ENCODE assay signal across 33 mouse cellular contexts in the genomic region with DNA sequence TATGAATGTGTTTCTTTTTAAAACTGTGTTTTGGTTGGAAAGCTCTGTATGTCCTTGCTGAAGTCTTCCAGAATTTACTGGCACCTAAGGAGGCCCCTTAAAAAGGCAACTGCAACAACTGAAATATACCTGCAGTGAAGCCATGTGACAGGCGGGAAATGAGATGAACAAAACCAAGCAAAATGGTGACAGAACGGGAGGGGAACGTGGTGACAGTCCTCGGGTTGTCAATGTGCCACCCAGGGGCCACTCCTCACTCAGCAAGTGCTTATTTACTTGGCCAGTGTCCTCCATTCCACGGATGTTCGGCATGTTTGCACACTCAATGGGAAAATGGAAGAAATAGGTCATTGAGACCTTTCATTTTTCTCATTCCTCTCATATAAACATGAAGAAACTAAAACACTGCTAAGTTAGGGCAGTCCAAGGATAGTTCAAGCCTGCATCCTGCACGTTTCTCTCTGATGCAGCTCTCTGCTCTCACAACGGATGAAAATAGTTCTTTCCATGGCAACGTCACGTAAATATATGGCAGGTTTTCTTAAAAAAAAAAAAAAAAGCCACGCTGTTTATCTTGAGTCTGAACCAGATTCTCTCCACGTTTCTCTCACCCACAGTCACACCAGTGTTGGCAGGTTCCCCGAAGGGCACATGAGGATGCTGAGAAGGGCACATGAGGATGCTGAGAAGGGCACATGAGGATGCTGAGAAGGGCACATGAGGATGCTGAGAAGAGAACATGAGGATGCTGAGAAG. TPM values are rescaled to one million over a fixed set of nuclear protein-coding genes. Genes with fewer than 3 reads are reported as not detected.
DNase-seq lines count a peak whose midpoint lies in the region; ATAC-seq and TF ChIP-seq lines count a peak whose summit lies in the region.
"Had no signal": no experiment of that assay in that cellular context is flagged by ENCODE, and none has a peak within 500 bp of the region (broad histone marks: within the 10 kb centered on the region; RNA-seq: fewer than 3 reads in every experiment).

No protein-coding gene starts in this region.

- H3K27me3 ChIP-seq in forebrain, postnatal 0 days (ENCODE audit: insufficient read depth, low read length), result no peaks in the 10 kb centered on the region
- H3K27me3 ChIP-seq in forebrain, embryonic 11.5 days (ENCODE audit: control insufficient read depth, insufficient read depth, low read length), result no peaks in the 10 kb centered on the region
- no peaks in the 10 kb centered on the region for H3K27me3 ChIP-seq in midbrain, embryonic 11.5 days (ENCODE audit: control insufficient read depth, insufficient read depth, low read length)
- no peaks in the 10 kb centered on the region for H3K27me3 ChIP-seq in midbrain, embryonic 10.5 days (ENCODE audit: low read depth, poor library complexity, severe bottlenecking)
- H3K27me3 ChIP-seq: forebrain, embryonic 15.5 days; heart, embryonic 13.5 days; limb, embryonic 15.5 days; liver, embryonic 13.5 days; midbrain, embryonic 15.5 days; neural tube, embryonic 15.5 days had no signal

- no peak overlapping the region for H3K4me2 ChIP-seq in forebrain, postnatal 0 days (ENCODE audit: low read depth)
- H3K4me2 ChIP-seq in forebrain, embryonic 11.5 days (ENCODE audit: low read depth, low read length, severe bottlenecking), result no peak overlapping the region
- no peak overlapping the region for H3K4me2 ChIP-seq in midbrain, embryonic 11.5 days
- H3K4me2 ChIP-seq: forebrain, embryonic 15.5 days; heart, embryonic 13.5 days; hindbrain, embryonic 14.5 days; limb, embryonic 15.5 days; liver, embryonic 13.5 days; midbrain, embryonic 15.5 days; neural tube, embryonic 15.5 days had no signal

- no peaks in the 10 kb centered on the region for H3K4me1 ChIP-seq in forebrain, postnatal 0 days (ENCODE audit: insufficient read depth)
- no peaks in the 10 kb centered on the region for H3K4me1 ChIP-seq in forebrain, embryonic 11.5 days (replicated peaks; ENCODE audit: control insufficient read depth, insufficient read depth, low read length)
- H3K4me1 ChIP-seq in midbrain, embryonic 11.5 days (ENCODE audit: control insufficient read depth, insufficient read depth, low read length), result no peaks in the 10 kb centered on the region
- no peaks in the 10 kb centered on the region for H3K4me1 ChIP-seq in midbrain, embryonic 10.5 days
- H3K4me1 ChIP-seq: forebrain, embryonic 15.5 days; heart, embryonic 13.5 days; limb, embryonic 10.5 days; limb, embryonic 15.5 days; liver, embryonic 13.5 days; midbrain, embryonic 15.5 days; neural tube, embryonic 15.5 days had no signal

- peak; percentile 27; the same call in 1 of the 2 replicates for ATAC-seq in forebrain, postnatal 0 days
- ATAC-seq in forebrain, embryonic 11.5 days (replicated peaks; ENCODE audit: low FRiP score), result no peak
- ATAC-seq in midbrain, embryonic 11.5 days (ENCODE audit: low FRiP score), result no peak
- ATAC-seq: forebrain, embryonic 15.5 days; intestine, postnatal 0 days; midbrain, embryonic 15.5 days had no signal

- no peaks in the 10 kb centered on the region for H3K36me3 ChIP-seq in forebrain, postnatal 0 days (ENCODE audit: insufficient read depth)
- no peaks in the 10 kb centered on the region for H3K36me3 ChIP-seq in forebrain, embryonic 11.5 days (ENCODE audit: control insufficient read depth, insufficient read depth, low read length)
- no peaks in the 10 kb centered on the region for H3K36me3 ChIP-seq in midbrain, embryonic 11.5 days (ENCODE audit: control insufficient read depth, insufficient read depth, low read length)
- H3K36me3 ChIP-seq in midbrain, embryonic 10.5 days, result no peaks in the 10 kb centered on the region
- H3K36me3 ChIP-seq: forebrain, embryonic 15.5 days; heart, embryonic 13.5 days; limb, embryonic 10.5 days; limb, embryonic 15.5 days; liver, embryonic 13.5 days; midbrain, embryonic 15.5 days; neural tube, embryonic 15.5 days had no signal

- intact Hi-C loops in left cerebral cortex, postnatal 14 days (cut with DNase I), result no loop called here
- intact Hi-C loops in gastrocnemius, postnatal 36 days (cut with DNase I), result no loop called here

- WGBS in forebrain, postnatal 0 days, result 79% methylated on average over 13 of the region's 13 CpGs
- WGBS in forebrain, embryonic 11.5 days, result 85% methylated on average over 13 of the region's 13 CpGs
- 84% methylated on average over 13 of the region's 13 CpGs for WGBS in midbrain, embryonic 11.5 days
- WGBS in midbrain, embryonic 10.5 days, result 81% methylated on average over 13 of the region's 13 CpGs

- no peak overlapping the region for H3K27ac ChIP-seq in forebrain, postnatal 0 days (ENCODE audit: low read depth, low read length)
- no peak overlapping the region for H3K27ac ChIP-seq in forebrain, embryonic 11.5 days (ENCODE audit: low read depth, low read length)
- no peak overlapping the region for H3K27ac ChIP-seq in midbrain, embryonic 11.5 days (ENCODE audit: low read depth, low read length)
- H3K27ac ChIP-seq in midbrain, embryonic 10.5 days (replicated peaks), result no peak overlapping the region
- H3K27ac ChIP-seq: forebrain, embryonic 15.5 days; heart, adult 2 months; heart, embryonic 13.5 days; hindbrain, embryonic 14.5 days; limb, embryonic 10.5 days; limb, embryonic 15.5 days; liver, embryonic 13.5 days; macrophage; midbrain, embryonic 15.5 days; neural tube, embryonic 15.5 days; stomach, postnatal 0 days had no signal

- H3K9ac ChIP-seq in forebrain, postnatal 0 days, result no peak overlapping the region
- H3K9ac ChIP-seq in forebrain, embryonic 11.5 days (ENCODE audit: low read length), result no peak overlapping the region
- H3K9ac ChIP-seq in midbrain, embryonic 11.5 days (ENCODE audit: low read length), result no peak overlapping the region
- H3K9ac ChIP-seq: forebrain, embryonic 15.5 days; heart, embryonic 13.5 days; hindbrain, embryonic 14.5 days; limb, embryonic 15.5 days; liver, embryonic 13.5 days; midbrain, embryonic 15.5 days; neural tube, embryonic 15.5 days had no signal

- no peak overlapping the region for H3K4me3 ChIP-seq in forebrain, postnatal 0 days (ENCODE audit: low read depth, low read length)
- no peak overlapping the region for H3K4me3 ChIP-seq in forebrain, embryonic 11.5 days (ENCODE audit: low read depth, low read length)
- H3K4me3 ChIP-seq in midbrain, embryonic 11.5 days (ENCODE audit: low read depth, low read length), result no peak overlapping the region
- no peak overlapping the region for H3K4me3 ChIP-seq in midbrain, embryonic 10.5 days
- H3K4me3 ChIP-seq: forebrain, embryonic 15.5 days; heart, adult 2 months; heart, embryonic 13.5 days; limb, embryonic 10.5 days; limb, embryonic 15.5 days; liver, embryonic 13.5 days; midbrain, embryonic 15.5 days; neural tube, embryonic 15.5 days had no signal

- no peaks in the 10 kb centered on the region for H3K9me3 ChIP-seq in forebrain, postnatal 0 days (ENCODE audit: low read length)
- no peaks in the 10 kb centered on the region for H3K9me3 ChIP-seq in forebrain, embryonic 11.5 days (ENCODE audit: control insufficient read depth, low read length)
- no peaks in the 10 kb centered on the region for H3K9me3 ChIP-seq in midbrain, embryonic 11.5 days (ENCODE audit: control insufficient read depth, low read length)
- no peaks in the 10 kb centered on the region for H3K9me3 ChIP-seq in midbrain, embryonic 10.5 days (replicated peaks)
- H3K9me3 ChIP-seq: forebrain, embryonic 15.5 days; heart, embryonic 13.5 days; limb, embryonic 10.5 days; limb, embryonic 15.5 days; liver, embryonic 13.5 days; midbrain, embryonic 15.5 days; neural tube, embryonic 15.5 days had no signal

- no peak for DNase-seq in forebrain, postnatal 0 days
- DNase-seq in forebrain, embryonic 11.5 days (ENCODE audit: low spot score), result no peak
- DNase-seq in left cerebral cortex, postnatal 14 days (ENCODE audit: low spot score in 2 of 2), result peak; percentile 48 to 67
- DNase-seq in left cerebral cortex, adult 11 months (ENCODE audit: low spot score), result no peak
- DNase-seq in midbrain, embryonic 11.5 days (ENCODE audit: low spot score, missing footprints), result peak; percentile 49
- DNase-seq in midbrain, embryonic 10.5 days (ENCODE audit: low spot score), result no peak
- peak; percentile 50 for DNase-seq in fibroblast of lung, adult 2 months (ENCODE audit: low read depth)
- no peak for DNase-seq in gastrocnemius, postnatal 36 days
- DNase-seq: adrenal gland, adult 8-10 months; cerebellum, adult 11 months; cerebellum, adult 9-10 months; cerebellum, postnatal 36 days; gastrocnemius, postnatal 25 days; heart, adult 2 months; heart, postnatal 10 days; kidney, adult 9 months; kidney, postnatal 10 days; layer of hippocampus, postnatal 36 days; liver, embryonic 13.5 days; retina, postnatal 1 day; spleen, adult 18-20 months; thymus, adult 18-20 months; thymus, postnatal 25 days had no signal

- no peak for TF ChIP-seq CTCF in forebrain, postnatal 0 days (IDR thresholded peaks at IDR 0.05; ENCODE audit: low read depth)

RNA-seq across cellular contexts. Expression of gene Lmcd1, which starts 49.5 kb away (rescaled TPM):
- 6.8 and 6.9 TPM in 2 replicates for total RNA-seq in forebrain, postnatal 0 days (2014; rRNA removed)
- polyA plus RNA-seq in forebrain, postnatal 0 days (2015; fragmentation: Nextera tagmentation; extraction: Ambion mirVana), result 7.3 and 8.4 TPM in 2 replicates
- 3.4 and 3.9 TPM in 2 replicates for polyA plus RNA-seq in forebrain, embryonic 11.5 days (2014; fragmentation: Nextera tagmentation; extraction: Ambion mirVana)
- total RNA-seq in left cerebral cortex, postnatal 14 days (2021), result 10 to 100 TPM; 17.4 to 23.4 TPM
- 3.0 and 3.8 TPM in 2 replicates for polyA plus RNA-seq in midbrain, embryonic 11.5 days (2014; fragmentation: Nextera tagmentation; extraction: Ambion mirVana)
- polyA plus RNA-seq in midbrain, embryonic 10.5 days (2016; fragmentation: Nextera tagmentation; extraction: Ambion mirVana), result 0.95 and 1.8 TPM in 2 replicates
- total RNA-seq in gastrocnemius, postnatal 36 days (2021), result 100 to 1,000 TPM in 1 of 2 experiments, 10 to 100 TPM in 1; 62.6 to 127 TPM
- polyA plus RNA-seq: macrophage had no signal

Comparison
In these comparisons a context has a peak if more than half of its experiments do, and no peak if none do; other contexts are left out.
1. DNase-seq: peak in left cerebral cortex, postnatal 14 days (2 of 2), midbrain, embryonic 11.5 days (single experiment) and fibroblast of lung, adult 2 months (single experiment); none in forebrain, postnatal 0 days (single experiment), forebrain, embryonic 11.5 days (single experiment), left cerebral cortex, adult 11 months (single experiment), midbrain, embryonic 10.5 days (single experiment) and gastrocnemius, postnatal 36 days (0 of 2).